Mouse (Mus musculus) MEL (cell line): ENCODE data around the gene Kalrn. TPM values are rescaled to one million over a fixed set of nuclear protein-coding genes. Genes with fewer than 3 reads are reported as not detected.

Experiments
- DNase-seq: peaks from one replicate; pipeline ENCODE4 v3.0.0; 2011; ENCODE audit warnings: low read depth, low spot score
- H3K27ac ChIP-seq: 2 replicates; pipeline ENCODE4 v1.5.1; 2012; ENCODE audit warnings: low read depth, mild to moderate bottlenecking, control low read depth, low read length, moderate library complexity; ENCODE audit not compliant: control insufficient read depth
- H3K27me3 ChIP-seq, 2 experiments: fragments of 150-350 bp in 1 of 2; sonication (generic) in 1 of 2; 2 replicates each; pipeline ENCODE4 v1.6.1; 2012; ENCODE audit warnings: low read length in 2 of 2, mild to moderate bottlenecking in 2 of 2, improper control_type of control experiment in 1 of 2, moderate library complexity in 1 of 2; ENCODE audit not compliant: insufficient read depth in 2 of 2, control insufficient read depth in 1 of 2
- H3K36me3 ChIP-seq, 2 experiments: 2 replicates each; pipeline ENCODE4 v1.6.1; 2012 to 2014; ENCODE audit warnings: low read length in 2 of 2, improper control_type of control experiment in 1 of 2, inconsistent platforms in 1 of 2, mild to moderate bottlenecking in 1 of 2; ENCODE audit not compliant: insufficient read depth in 2 of 2, control insufficient read depth in 1 of 2
- H3K4me1 ChIP-seq, 2 experiments: fragments of 150-350 bp in 1 of 2; sonication (generic) in 1 of 2; 2 replicates each; pipeline ENCODE4 v1.6.1; 2012; ENCODE audit warnings: low read length in 2 of 2, improper control_type of control experiment in 1 of 2, mild to moderate bottlenecking in 1 of 2; ENCODE audit not compliant: insufficient read depth in 2 of 2, control insufficient read depth in 1 of 2
- H3K4me3 ChIP-seq, 2 experiments: fragments of 150-350 bp in 1 of 2; sonication (generic) in 1 of 2; 2 replicates each; pipeline ENCODE4 v1.5.1; 2012; ENCODE audit warnings: low read depth in 2 of 2, low read length in 2 of 2, mild to moderate bottlenecking in 2 of 2, moderate library complexity in 2 of 2, control low read depth in 1 of 2, improper control_type of control experiment in 1 of 2; ENCODE audit not compliant: control insufficient read depth in 1 of 2, insufficient read depth in 1 of 2
- H3K79me2 ChIP-seq: 2 replicates; pipeline ENCODE4 v1.6.1; 2012; ENCODE audit warnings: mild to moderate bottlenecking, low read length, moderate library complexity; ENCODE audit not compliant: control insufficient read depth, poor library complexity, insufficient read depth
- H3K9ac ChIP-seq: 2 replicates; pipeline ENCODE4 v1.6.1; 2012; ENCODE audit warnings: low read depth, mild to moderate bottlenecking, control low read depth, low read length, moderate library complexity; ENCODE audit not compliant: control insufficient read depth, poor library complexity, severe bottlenecking
- H3K9me3 ChIP-seq: fragments of 150-350 bp; sonication (generic); replicated peaks from 2 replicates; pipeline ENCODE4 v1.6.1; 2012; ENCODE audit warnings: mild to moderate bottlenecking, low read length, improper control_type of control experiment, moderate library complexity; ENCODE audit not compliant: insufficient read depth
- BHLHE40 ChIP-seq: IDR thresholded peaks from 2 replicates; pipeline ENCODE4 v1.6.1; 2012; ENCODE audit warnings: low read depth, mild to moderate bottlenecking, inconsistent platforms, low read length, improper control_type of control experiment, borderline replicate concordance
- CHD2 ChIP-seq: IDR thresholded peaks from 2 replicates; pipeline ENCODE4 v1.6.1; 2011; ENCODE audit warnings: low read length, improper control_type of control experiment
- CTCF ChIP-seq, 3 experiments: IDR thresholded peaks in 2 of 3; conservative IDR thresholded peaks in 1 of 3; 2 replicates each; pipeline ENCODE4 v1.5.1; 2011 to 2012; ENCODE audit warnings: low read length in 3 of 3, low read depth in 2 of 3, mild to moderate bottlenecking in 2 of 3, improper control_type of control experiment in 1 of 3, inconsistent platforms in 1 of 3, mixed read lengths in 1 of 3, moderate library complexity in 1 of 3; ENCODE audit not compliant: control insufficient read depth in 1 of 3, insufficient read depth in 1 of 3, poor library complexity in 1 of 3, severe bottlenecking in 1 of 3
- E2F4 ChIP-seq: IDR thresholded peaks from 2 replicates; pipeline ENCODE4 v1.6.1; 2011; ENCODE audit warnings: low read depth, low read length, improper control_type of control experiment, borderline replicate concordance
- ELF1 ChIP-seq: IDR thresholded peaks from 2 replicates; pipeline ENCODE4 v1.6.1; 2014; ENCODE audit warnings: low read depth, mild to moderate bottlenecking, inconsistent platforms, low read length, improper control_type of control experiment, moderate library complexity
- EP300 ChIP-seq, 2 experiments: IDR thresholded peaks; 2 replicates each; pipeline ENCODE4 v1.6.1; 2011; ENCODE audit warnings: improper control_type of control experiment in 2 of 2, low read length in 2 of 2, low read depth in 1 of 2, mild to moderate bottlenecking in 1 of 2
- ETS1 ChIP-seq: IDR thresholded peaks from 2 replicates; pipeline ENCODE4 v1.6.1; 2012; ENCODE audit warnings: low read depth, mild to moderate bottlenecking, inconsistent platforms, low read length, improper control_type of control experiment, moderate library complexity
- HCFC1 ChIP-seq: IDR thresholded peaks from 2 replicates; pipeline ENCODE4 v1.6.1; 2012; ENCODE audit warnings: low read depth, mild to moderate bottlenecking, inconsistent platforms, low read length, improper control_type of control experiment, moderate library complexity
- KAT2A ChIP-seq: conservative IDR thresholded peaks from 2 replicates; pipeline ENCODE4 v1.6.1; 2012; ENCODE audit warnings: low read depth, low read length, improper control_type of control experiment, inconsistent platforms
- MAFK ChIP-seq: IDR thresholded peaks from 2 replicates; pipeline ENCODE4 v1.6.1; 2011; ENCODE audit warnings: low read depth, mild to moderate bottlenecking, low read length, improper control_type of control experiment, borderline replicate concordance
- MAZ ChIP-seq: IDR thresholded peaks from 2 replicates; pipeline ENCODE4 v1.6.1; 2012; ENCODE audit warnings: low read depth, mild to moderate bottlenecking, inconsistent platforms, low read length, improper control_type of control experiment
- MYB ChIP-seq: IDR thresholded peaks from 2 replicates; pipeline ENCODE4 v1.6.1; 2011; ENCODE audit warnings: mild to moderate bottlenecking, low read depth, low read length, improper control_type of control experiment
- MYC ChIP-seq: IDR thresholded peaks from 2 replicates; pipeline ENCODE4 v1.6.1; 2011; ENCODE audit warnings: low read depth, mild to moderate bottlenecking, low read length, improper control_type of control experiment, moderate library complexity
- POLR2AphosphoS2 ChIP-seq: IDR thresholded peaks from 2 replicates; pipeline ENCODE4 v1.6.1; 2011; ENCODE audit warnings: low read length, improper control_type of control experiment
- RAD21 ChIP-seq: IDR thresholded peaks from 2 replicates; pipeline ENCODE4 v1.6.1; 2011; ENCODE audit warnings: mild to moderate bottlenecking, low read depth, low read length, improper control_type of control experiment
- RCOR1 ChIP-seq: IDR thresholded peaks from 2 replicates; pipeline ENCODE4 v1.6.1; 2012; ENCODE audit warnings: low read depth, mild to moderate bottlenecking, inconsistent platforms, low read length, improper control_type of control experiment
- SIN3A ChIP-seq: IDR thresholded peaks from 2 replicates; pipeline ENCODE4 v1.6.1; 2012; ENCODE audit warnings: low read length, improper control_type of control experiment, inconsistent platforms
- SMC3 ChIP-seq: IDR thresholded peaks from 2 replicates; pipeline ENCODE4 v1.6.1; 2011; ENCODE audit warnings: low read depth, low read length, improper control_type of control experiment
- TAL1 ChIP-seq: IDR thresholded peaks from 2 replicates; pipeline ENCODE4 v1.6.1; 2012; ENCODE audit warnings: mild to moderate bottlenecking, inconsistent platforms, low read length, moderate library complexity, mixed read lengths
- UBTF ChIP-seq: IDR thresholded peaks from 2 replicates; pipeline ENCODE4 v1.6.1; 2012; ENCODE audit warnings: low read depth, mild to moderate bottlenecking, inconsistent platforms, low read length, improper control_type of control experiment, moderate library complexity, borderline replicate concordance; ENCODE audit not compliant: insufficient read depth
- ZC3H11A ChIP-seq: IDR thresholded peaks from 2 replicates; pipeline ENCODE4 v1.6.1; 2012; ENCODE audit warnings: low read depth, mild to moderate bottlenecking, inconsistent platforms, low read length, improper control_type of control experiment
- ZKSCAN1 ChIP-seq: IDR thresholded peaks from 2 replicates; pipeline ENCODE4 v1.6.1; 2012; ENCODE audit warnings: low read depth, mild to moderate bottlenecking, inconsistent platforms, low read length, improper control_type of control experiment, moderate library complexity
- polyA plus RNA-seq, 2 experiments: library from polyadenylated mRNA; stranded (reverse) in 1 of 2; unstranded in 1 of 2; fragments of >175 nt in 1 of 2; fragments of >200 nt in 1 of 2; gene quantifications; 2 replicates each; pipeline versions ENCODE4 v1.2.1 to v1.2.4; 2012; ENCODE audit warnings: low replicate concordance in 2 of 2, low read depth in 1 of 2; ENCODE audit not compliant: insufficient read length in 2 of 2, insufficient read depth in 1 of 2, missing spikeins in 1 of 2
- total RNA-seq: library from RNA; depleted of rRNA; stranded (reverse); fragments of 300-350 nt; gene quantifications from 2 replicates; pipeline ENCODE4 v1.2.3, GENCODE M21; 2012

The Kalrn gene
- total and polyA plus RNA-seq, 3 experiments, result 10.4 to 11.8 TPM; not detected in 1

DNA sequence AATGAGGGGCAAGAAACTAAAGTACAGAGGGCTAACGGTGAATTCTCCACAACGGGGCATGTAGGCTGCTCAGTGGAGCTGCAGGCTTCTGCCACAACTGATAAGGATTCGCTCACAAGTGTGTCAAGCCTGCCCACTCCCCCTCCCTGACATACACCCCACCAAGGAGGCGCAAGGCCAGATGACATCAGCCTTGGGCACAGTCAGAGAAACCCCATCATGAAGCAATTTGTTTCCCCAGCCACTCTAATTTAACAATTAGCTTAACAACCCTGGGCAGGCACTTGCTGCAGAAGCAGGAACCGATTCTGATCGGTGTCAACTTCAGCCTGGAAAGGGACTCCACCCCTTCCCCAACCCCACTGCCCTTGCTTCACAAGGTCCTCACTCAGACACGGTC lies 38.2 kb downstream of the Kalrn start:
- Histone ChIP-seq H3K79me2 (no peaks in the 10 kb centered on the region), H3K4me3 (no peak overlapping the region), H3K4me1 (no peaks in the 10 kb centered on the region)
- no peak for TF ChIP-seq ZC3H11A
- TF ChIP-seq, all 39 proteins: peak for 0
- no peaks in the 10 kb centered on the region for H3K27me3 ChIP-seq
- H3K9ac ChIP-seq, result no peak overlapping the region
- H3K36me3 ChIP-seq, result no peaks in the 10 kb centered on the region
- no peak for DNase-seq
- no peaks in the 10 kb centered on the region for H3K9me3 ChIP-seq
- H3K27ac ChIP-seq, result no peak overlapping the region

DNA sequence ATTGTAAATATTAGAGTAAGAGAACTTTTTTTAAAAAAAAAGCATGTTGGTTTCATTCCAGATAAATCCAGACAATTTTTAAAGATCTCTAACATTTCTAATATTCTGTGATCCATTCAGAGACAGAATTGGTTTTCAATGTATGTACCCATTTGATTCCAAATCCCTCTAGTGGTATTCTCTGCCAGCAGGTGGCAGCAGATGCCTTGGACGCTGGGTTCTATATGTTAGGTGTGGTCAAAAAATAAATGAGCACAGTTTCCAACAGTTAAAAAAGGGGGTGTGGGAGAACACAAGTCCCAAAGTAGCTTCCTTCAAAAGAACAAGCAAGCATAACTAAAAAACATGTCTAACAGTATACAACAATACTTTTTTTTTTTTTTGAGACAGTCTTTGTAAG lies 41.8 kb downstream of the Kalrn start:
- H3K36me3 ChIP-seq, result no peaks in the 10 kb centered on the region
- no peaks in the 10 kb centered on the region for H3K4me1 ChIP-seq
- peak; percentile 22 for DNase-seq
- no peak overlapping the region for H3K4me3 ChIP-seq
- no peaks in the 10 kb centered on the region for H3K9me3 ChIP-seq
- TF ChIP-seq UBTF (no peak), MYC (no peak), TAL1 (no peak), POLR2AphosphoS2 (no peak), KAT2A (no peak), SMC3 (peak; percentile 43), RAD21 (peak; percentile 43), ELF1 (no peak), ZKSCAN1 (no peak), MAFK (no peak), CTCF (IDR thresholded peaks at IDR 0.05 in 2 of 3, conservative IDR thresholded peaks at IDR 0.05 in 1 of 3; ENCODE audit: control insufficient read depth in 1 of 3, insufficient read depth in 1 of 3, low read depth in 2 of 3, low read length in 3 of 3, poor library complexity in 1 of 3, severe bottlenecking in 1 of 3) (peak; percentile 32 to 60 (median 55); a peak in 5 of 6 replicates)
- H3K27ac ChIP-seq, result no peak overlapping the region
- no peaks in the 10 kb centered on the region for H3K27me3 ChIP-seq
- no peaks in the 10 kb centered on the region for H3K79me2 ChIP-seq
- no peak overlapping the region for H3K9ac ChIP-seq

DNA sequence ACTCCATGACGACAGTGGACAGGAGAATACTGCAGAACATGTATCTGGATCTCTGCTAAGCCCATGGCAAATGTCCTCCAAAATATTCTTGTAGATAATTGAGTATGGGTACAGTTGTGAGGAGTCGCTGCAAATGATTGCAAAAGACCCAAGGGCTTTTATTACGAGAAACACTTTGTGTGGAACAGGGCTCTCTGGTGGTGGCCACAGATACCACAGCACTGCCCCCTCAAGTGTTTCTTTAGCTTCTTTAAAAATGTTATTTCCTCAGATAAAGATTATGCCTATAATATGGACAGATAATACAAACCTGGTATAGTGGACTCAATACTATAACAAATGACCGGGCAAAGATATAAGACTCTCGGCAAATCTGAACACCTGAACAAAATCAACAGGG lies 43.3 kb downstream of the Kalrn start:
- no peak overlapping the region for H3K9ac ChIP-seq
- H3K27ac ChIP-seq, result no peak overlapping the region
- no peaks in the 10 kb centered on the region for H3K36me3 ChIP-seq
- TF ChIP-seq E2F4, result no peak
- no peak for TF ChIP-seq MAZ
- TF ChIP-seq MYC, result no peak
- no peak for TF ChIP-seq BHLHE40
- no peak for TF ChIP-seq MYB
- TF ChIP-seq ZC3H11A, result no peak
- no peak for TF ChIP-seq SIN3A
- no peak for TF ChIP-seq RCOR1
- no peak for TF ChIP-seq HCFC1
- TF ChIP-seq CHD2, result no peak
- TF ChIP-seq UBTF, result no peak
- TF ChIP-seq EP300 (IDR thresholded peaks at IDR 0.05; ENCODE audit: low read depth in 1 of 2, low read length in 2 of 2), result no peak
- TF ChIP-seq ETS1, result no peak
- no peaks in the 10 kb centered on the region for H3K4me1 ChIP-seq
- no peaks in the 10 kb centered on the region for H3K27me3 ChIP-seq
- H3K9me3 ChIP-seq, result no peaks in the 10 kb centered on the region
- H3K79me2 ChIP-seq, result no peaks in the 10 kb centered on the region
- no peak overlapping the region for H3K4me3 ChIP-seq
- DNase-seq, result no peak
